Mouse (Mus musculus) mesoderm, embryonic 11.5 days (tissue): ENCODE measurements around the gene Scgb2b12.
"Not testable (repeated sequence)": the region's sequence is repeated elsewhere in the genome, so short reads cannot be mapped to it uniquely, and the experiment has no call there.

Source experiments
- DNase-seq: peaks from one replicate; pipeline ENCODE4 v3.0.0-alpha.2; 2012; ENCODE audit warnings: low read depth, low spot score

The Scgb2b12 gene

GRCm38 (mm10) chr7:32327145-32327544 lies at the start of gene Scgb2b12:
Gene Scgb2b12, minus strand, starts transcription at chr7:32327245.
- not testable (repeated sequence) for DNase-seq

- not testable (repeated sequence) for DNase-seq
These were observed 6.8 kb upstream of the Scgb2b12 start, which contains the start of gene Scgb1b12 for GRCm38 (mm10) chr7:32333882-32334281. Gene Scgb1b12, plus strand, starts transcription at chr7:32334182.
